Mouse (Mus musculus): ENCODE measurements around the gene Nfix. TPM values are rescaled to one million over a fixed set of nuclear protein-coding genes. Genes with fewer than 3 reads are reported as not detected.
"Not testable (repeated sequence)": the region's sequence is repeated elsewhere in the genome, so short reads cannot be mapped to it uniquely, and the experiment has no call there.

The Nfix gene
- polyA plus RNA-seq, 1 experiment: 74.6 TPM

DNA sequence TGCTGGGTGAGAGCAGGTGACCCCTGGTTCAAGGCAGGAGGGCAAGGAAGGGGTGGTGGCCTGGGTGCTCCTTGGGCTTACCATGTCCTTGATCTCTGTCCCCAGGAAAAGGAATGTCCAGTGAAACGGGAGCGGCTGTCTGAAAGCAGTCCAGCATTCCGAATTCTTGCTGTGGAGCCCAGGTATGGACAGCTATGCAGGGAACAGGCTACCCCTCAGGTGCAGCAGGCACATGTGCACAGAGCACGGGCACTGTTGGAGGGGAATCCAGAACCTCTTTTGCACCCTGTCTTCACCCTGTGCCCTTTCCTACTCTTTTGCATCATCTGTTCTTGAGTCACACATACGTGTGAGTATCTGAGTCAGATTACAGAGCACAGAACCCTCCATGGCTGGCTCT lies 101.9 kb downstream of the Nfix start:
- Histone ChIP-seq H3K4me3 (ENCODE audit: insufficient read depth, low read depth, low read length) (no peak overlapping the region), H3K4me1 (ENCODE audit: control insufficient read depth, insufficient read depth, insufficient read length, low read length) (peaks cover 9% of the 10 kb centered on the region), H3K27ac (replicated peaks; ENCODE audit: low read depth, low read length) (peak overlapping the region; percentile 41; the same call in 1 of the 2 replicates)

DNA sequence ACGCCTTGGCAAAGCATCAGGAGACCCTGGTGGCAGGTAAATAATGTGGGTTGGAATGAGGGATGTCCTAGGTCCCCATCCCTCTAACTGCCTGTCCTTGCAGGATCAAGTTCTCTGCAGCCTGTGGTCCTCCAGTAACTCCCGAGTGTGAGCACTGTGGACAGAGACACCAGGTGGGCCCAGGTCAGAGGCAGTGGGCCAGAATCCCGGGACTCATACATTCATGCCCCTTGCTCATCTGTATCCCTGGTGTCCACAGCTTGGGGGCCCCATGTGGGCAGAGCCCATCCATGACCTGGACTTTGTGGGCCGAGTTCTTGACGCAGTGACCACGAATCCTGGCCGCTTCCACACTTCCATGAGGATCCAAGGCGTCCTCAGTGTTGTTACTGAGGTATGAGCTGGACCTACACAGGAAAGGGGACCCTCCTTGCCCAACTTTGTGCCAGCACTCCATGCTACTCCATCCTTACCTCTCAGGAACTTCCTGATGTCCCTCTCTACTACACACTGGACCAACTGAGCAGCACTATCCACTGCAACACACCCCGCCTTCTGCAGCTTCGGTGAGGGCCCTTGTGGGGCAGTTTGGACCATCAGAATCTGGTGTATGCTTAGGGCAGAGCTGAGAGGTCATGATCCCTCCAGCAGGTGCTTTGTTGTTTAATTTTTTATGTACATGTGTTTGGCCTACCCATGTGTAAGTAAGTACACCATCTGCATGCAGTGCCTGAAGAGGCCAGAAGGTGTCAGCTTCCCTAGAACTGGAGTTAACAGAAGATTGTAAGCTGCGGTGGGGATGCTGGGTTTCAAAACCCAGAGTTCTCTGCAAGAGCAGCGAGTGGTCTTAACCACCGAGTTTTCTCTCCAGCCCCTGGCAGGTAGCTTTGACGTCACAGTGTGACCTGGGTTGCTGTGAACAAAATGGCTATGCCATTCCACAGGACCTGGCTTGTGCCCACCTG lies 102.7 kb downstream of the Nfix start:
- Histone ChIP-seq H3K27ac (replicated peaks; ENCODE audit: low read depth, low read length) (no peak overlapping the region), H3K4me1 (ENCODE audit: control insufficient read depth, insufficient read depth, insufficient read length, low read length) (0 out of 2 replicates have a peak, but pooled peaks cover 5% of the 10 kb centered on the region), H3K4me3 (ENCODE audit: insufficient read depth, low read depth, low read length) (no peak overlapping the region)

DNA sequence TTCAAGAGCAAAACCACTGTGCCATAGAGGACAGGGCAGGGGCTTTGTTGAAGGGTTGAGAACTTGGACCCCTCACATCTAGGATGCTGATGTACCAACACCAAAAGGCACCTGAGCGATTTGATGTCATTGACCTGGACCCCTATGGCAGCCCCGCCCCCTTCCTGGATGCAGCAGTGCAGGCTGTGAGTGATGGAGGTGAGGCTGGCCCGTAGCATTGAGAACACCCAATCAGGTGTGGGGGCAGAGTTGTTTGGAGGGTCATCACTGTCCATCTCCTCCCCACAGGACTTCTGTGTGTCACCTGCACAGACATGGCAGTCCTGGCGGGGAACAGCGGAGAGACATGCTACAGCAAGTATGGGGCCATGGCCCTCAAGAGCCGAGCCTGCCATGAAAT lies 105.0 kb downstream of the Nfix start:
- 0 out of 2 replicates have a peak, but pooled peaks cover under 1% of the 10 kb centered on the region for H3K4me1 ChIP-seq (ENCODE audit: control insufficient read depth, insufficient read depth, insufficient read length, low read length)
- H3K4me3 ChIP-seq (ENCODE audit: insufficient read depth, low read depth, low read length): no peak overlapping the region
- no peak overlapping the region for H3K27ac ChIP-seq (replicated peaks; ENCODE audit: low read depth, low read length)

DNA sequence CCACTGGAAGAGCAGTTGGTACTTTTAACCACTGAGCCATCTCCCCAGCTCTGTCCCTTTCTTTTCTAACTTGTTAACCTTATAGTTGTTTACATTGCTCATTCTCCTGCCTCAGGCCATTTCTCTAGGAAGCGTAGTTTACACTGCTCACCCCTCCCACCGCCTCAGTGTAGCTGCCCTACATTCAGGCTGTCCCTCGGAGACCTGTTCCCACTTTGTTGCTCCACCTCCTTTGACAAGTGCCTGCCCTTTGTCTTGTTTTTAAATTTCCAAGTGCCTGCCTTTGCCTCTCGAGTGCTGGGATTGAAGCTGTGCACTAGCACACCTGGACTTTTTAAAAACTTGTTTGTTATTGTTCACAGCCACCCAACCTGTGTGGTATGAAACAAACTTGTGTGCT lies 106.8 kb downstream of the Nfix start:
- H3K27ac ChIP-seq (replicated peaks; ENCODE audit: low read depth, low read length): no peak overlapping the region
- no peaks in the 10 kb centered on the region for H3K4me1 ChIP-seq (ENCODE audit: control insufficient read depth, insufficient read depth, insufficient read length, low read length)
- no peak overlapping the region for H3K4me3 ChIP-seq (ENCODE audit: insufficient read depth, low read depth, low read length)

DNA sequence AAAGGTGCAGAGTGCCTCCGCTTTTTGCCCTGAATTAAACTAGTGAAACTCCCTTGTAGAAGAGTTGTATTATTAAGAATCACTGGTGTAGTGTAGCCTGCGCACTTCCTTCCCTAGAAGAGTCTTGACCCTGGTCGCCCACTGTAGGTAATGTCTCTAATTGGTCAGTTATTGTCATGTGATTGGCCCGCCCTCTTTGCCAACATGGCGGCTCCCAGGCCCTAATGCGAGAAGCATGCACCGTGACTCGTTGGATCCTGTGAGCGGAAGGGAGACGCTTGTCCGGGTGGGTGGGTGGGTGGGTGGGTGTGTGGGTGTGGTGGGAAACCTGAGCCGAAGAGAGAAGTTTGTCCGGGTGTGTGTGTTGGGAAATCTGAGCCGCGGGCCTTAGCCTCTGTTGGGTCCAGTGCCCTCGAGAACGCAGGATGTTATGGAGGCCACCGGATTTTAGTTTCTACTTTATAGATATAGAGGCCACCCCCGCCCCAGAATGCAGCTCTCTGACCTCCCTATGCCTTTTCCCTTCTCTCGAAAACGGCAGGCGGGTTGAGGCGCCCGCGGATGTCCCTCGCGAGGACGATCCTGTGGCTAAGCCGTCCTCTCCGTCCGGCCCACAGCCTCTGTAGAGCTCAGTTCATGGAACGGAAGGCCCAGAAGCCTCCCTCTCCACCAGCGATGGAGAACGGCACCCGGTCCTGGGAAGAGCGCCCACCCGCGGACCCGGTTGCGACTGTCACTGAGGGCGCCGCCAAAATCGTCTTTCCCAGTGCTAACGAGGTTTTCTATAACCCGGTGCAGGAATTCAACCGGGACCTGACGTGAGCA lies 110.8 kb downstream of the Nfix start:
- peaks cover 15% of the 10 kb centered on the region for H3K4me1 ChIP-seq (ENCODE audit: control insufficient read depth, insufficient read depth, insufficient read length, low read length)
- H3K27ac ChIP-seq (replicated peaks; ENCODE audit: low read depth, low read length): no peak overlapping the region
- peak overlapping the region; percentile 67 for H3K4me3 ChIP-seq (ENCODE audit: insufficient read depth, low read depth, low read length)

DNA sequence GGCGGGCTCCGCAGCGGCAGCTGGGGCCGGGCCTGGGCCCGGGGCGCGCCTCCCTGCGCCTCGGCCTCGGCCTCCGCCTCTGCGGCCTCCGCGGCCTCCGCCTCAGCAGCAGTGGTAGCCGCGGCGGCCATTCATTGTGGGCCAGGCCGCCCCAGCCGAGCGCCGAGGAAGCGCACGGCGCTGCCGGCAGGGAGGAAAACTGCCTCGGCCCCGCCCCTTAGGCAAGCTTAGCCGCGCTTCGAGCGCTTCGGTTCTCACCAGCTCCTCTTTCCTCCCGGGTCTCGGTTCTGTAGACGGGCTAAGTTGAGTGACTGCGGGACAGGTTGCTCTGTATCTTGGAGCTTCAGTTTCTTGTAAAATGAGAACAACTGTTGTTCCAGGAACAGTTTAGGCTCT lies 112.4 kb downstream of the Nfix start, which contains the start of gene Nacc1:
Nacc1 (minus strand) TSS at position 158 of the 396 bp plus-strand sequence.
- Histone ChIP-seq H3K4me1 (ENCODE audit: control insufficient read depth, insufficient read depth, insufficient read length, low read length) (peaks cover 15% of the 10 kb centered on the region), H3K4me3 (ENCODE audit: insufficient read depth, low read depth, low read length) (peak within 1 kb of the TSS; percentile 99), H3K27ac (replicated peaks; ENCODE audit: low read depth, low read length) (peak within 1 kb of the TSS; percentile 79)

DNA sequence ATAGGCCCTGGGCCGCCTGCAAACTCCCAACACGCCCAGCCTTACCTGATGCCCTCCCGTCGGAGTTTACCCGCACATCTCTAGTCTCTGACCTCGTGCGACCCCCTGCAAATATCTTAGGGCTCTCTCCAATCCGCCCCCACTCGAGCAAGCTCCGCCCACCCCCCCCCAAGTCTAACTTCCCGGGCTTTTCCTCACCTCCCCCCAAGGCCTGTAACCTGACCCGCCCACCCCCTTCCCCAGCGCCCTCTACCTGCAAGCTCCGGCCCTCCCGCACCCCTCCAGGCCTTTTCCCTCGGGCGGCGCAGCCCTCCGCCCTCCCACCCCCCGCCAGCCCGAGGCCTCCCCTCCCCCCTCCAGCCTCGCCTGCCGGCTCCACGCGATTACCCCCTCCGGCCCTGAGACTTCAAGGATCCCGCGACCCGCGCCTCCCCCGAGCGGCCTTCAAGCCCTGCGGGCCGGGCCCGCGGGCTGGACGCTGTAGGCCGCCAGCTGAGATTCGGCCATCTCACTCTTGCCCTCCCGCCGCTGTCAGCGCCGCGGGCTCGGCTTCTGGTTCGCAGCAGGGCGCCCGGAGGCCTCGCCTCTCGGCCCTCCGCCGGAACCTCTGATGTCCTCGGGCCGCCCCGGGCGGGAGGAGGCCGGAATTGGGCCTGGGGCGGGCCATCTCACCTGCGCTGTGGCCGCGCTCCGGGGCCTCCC lies 113.0 kb downstream of the Nfix start:
- Histone ChIP-seq H3K4me3 (ENCODE audit: insufficient read depth, low read depth, low read length) (peak overlapping the region; percentile 99), H3K4me1 (ENCODE audit: control insufficient read depth, insufficient read depth, insufficient read length, low read length) (peaks cover 15% of the 10 kb centered on the region), H3K27ac (replicated peaks; ENCODE audit: low read depth, low read length) (peak overlapping the region; percentile 71; the same call in 1 of the 2 replicates)

DNA sequence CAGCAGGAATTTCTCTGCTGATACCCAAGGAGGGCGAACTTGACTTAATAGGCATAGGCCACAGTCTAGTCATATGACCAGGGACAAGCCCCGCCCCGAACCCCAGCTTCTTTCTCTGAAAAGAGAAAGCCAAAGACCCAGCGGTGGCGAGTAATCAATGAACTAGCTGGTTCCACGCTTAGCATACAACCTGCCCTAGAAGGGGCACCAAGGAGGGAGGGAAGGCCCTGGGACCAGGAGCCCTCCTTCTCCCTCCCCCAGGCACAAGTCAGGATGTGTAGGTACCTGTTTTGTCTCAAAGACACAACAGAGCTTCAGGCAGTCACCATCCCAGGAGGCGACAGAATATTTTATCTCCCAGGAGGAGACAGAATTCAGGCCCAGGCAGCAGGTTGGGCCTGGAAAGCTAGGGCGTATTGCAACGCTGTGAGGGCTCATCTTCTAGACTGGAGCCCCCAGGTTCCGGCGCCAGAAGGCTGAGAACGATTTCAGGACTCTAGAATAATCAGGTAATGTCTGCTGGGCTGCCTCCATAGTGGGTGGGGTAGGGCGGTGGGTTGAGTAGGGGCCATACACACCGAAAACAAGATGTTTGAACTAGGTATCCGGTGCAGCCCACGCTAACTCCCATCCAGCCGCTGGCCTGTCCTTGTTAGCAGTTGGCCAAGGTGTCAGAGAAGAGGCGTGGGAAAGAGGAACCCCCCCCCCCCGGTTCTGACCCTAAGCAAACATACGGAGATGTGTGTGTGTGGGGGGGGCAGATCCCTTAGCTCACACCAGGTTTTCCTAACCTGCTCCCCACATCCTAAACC lies 113.7 kb downstream of the Nfix start, which contains the start of gene Trmt1:
Trmt1 (plus strand) TSS at position 117 of the 812 bp plus-strand sequence.
- H3K27ac ChIP-seq (replicated peaks; ENCODE audit: low read depth, low read length): no peak within 1 kb of the TSS

DNA sequence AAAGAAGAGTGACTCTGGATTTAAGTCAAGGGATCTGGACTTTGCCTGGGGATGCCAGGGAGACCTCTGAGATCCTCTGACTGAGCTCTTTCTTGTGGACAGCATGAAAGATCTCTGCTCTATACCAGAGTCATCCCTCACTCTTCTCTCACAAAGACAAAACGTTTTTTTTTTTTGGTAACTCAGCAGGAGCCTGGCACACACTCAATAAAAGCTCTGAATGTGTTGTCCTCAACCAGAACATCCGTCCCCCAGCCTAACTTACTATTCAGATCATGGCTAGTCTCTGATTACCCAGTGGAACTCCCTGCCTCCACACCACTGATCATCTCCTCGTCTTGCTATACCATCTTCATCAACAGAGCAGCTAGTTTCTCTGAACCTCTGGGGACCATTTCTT lies 115.6 kb downstream of the Nfix start:
- no peak overlapping the region for H3K27ac ChIP-seq (replicated peaks; ENCODE audit: low read depth, low read length)
- peaks cover 15% of the 10 kb centered on the region for H3K4me1 ChIP-seq (ENCODE audit: control insufficient read depth, insufficient read depth, insufficient read length, low read length)
- H3K4me3 ChIP-seq (ENCODE audit: insufficient read depth, low read depth, low read length): no peak overlapping the region

More for the DNA sequence above, 113.7 kb downstream of the Nfix start, which contains the start of gene Trmt1:
- Histone ChIP-seq H3K4me3 (ENCODE audit: insufficient read depth, low read depth, low read length) (peak within 1 kb of the TSS; percentile 67), H3K4me1 (ENCODE audit: control insufficient read depth, insufficient read depth, insufficient read length, low read length) (peaks cover 15% of the 10 kb centered on the region)

DNA sequence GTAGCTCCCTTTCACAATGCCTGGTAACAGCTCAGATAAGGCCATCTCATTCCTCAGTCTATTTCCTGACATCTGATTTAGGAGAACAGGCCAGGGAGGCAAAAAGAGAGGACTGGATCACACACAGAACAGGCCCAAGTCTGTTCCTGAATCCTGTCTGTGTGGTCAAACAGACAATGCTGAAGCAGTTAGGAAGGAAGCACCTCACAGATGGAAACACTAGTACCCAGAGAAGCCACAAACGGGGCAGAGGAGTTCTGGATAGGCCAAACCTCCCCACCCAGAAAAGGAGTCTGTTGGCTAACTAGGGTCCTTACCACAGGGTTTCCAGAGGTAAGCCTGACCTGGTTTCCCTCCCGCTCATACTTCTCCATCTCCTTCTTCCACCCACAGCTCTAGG lies 117.9 kb downstream of the Nfix start:
- H3K4me3 ChIP-seq (ENCODE audit: insufficient read depth, low read depth, low read length): no peak overlapping the region
- H3K4me1 ChIP-seq (ENCODE audit: control insufficient read depth, insufficient read depth, insufficient read length, low read length): peaks cover 15% of the 10 kb centered on the region
- H3K27ac ChIP-seq (replicated peaks; ENCODE audit: low read depth, low read length): no peak overlapping the region

DNA sequence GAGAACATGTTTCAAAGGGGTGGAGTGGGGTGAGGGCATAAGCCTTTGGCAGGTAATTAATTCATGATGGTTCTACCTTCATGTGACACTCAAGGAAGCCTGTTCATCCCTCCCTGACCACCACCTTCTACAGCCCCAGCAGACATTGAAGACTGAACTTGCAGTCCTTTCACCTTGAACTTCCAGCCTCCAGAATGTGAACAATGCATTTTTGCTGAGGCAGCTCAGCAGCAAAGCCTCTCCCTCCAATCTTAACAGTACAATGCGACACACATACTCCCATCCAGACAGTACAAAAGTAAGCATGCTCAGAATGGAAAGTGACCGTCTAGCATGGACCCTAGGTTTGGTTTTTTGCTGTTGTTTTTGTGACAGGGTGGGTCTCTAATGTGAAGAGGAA lies 118.7 kb downstream of the Nfix start:
- H3K4me3 ChIP-seq (ENCODE audit: insufficient read depth, low read depth, low read length): no peak overlapping the region
- H3K4me1 ChIP-seq (ENCODE audit: control insufficient read depth, insufficient read depth, insufficient read length, low read length): peaks cover 13% of the 10 kb centered on the region
- H3K27ac ChIP-seq (replicated peaks; ENCODE audit: low read depth, low read length): no peak overlapping the region

DNA sequence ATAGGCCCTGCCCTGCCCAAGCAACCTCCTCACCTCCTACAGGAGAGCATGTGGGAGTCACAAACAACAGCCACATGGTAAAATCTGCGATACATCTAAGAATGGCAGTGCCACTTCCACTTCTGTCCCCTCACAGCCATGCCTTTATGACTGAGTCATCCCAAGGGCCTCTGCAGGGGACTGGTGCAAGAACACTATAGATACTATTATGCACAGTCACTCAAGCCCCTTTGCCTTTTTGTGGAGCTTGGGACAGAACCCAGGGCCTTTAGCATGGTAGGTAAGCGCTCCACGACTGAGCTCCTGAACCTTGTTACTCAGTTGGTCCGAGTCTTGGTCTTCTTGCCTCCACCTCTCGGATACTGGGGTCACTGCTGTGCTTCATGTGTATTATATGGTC lies 122.8 kb downstream of the Nfix start:
- Histone ChIP-seq H3K27ac (replicated peaks; ENCODE audit: low read depth, low read length) (no peak overlapping the region), H3K4me3 (ENCODE audit: insufficient read depth, low read depth, low read length) (no peak overlapping the region), H3K4me1 (ENCODE audit: control insufficient read depth, insufficient read depth, insufficient read length, low read length) (no peaks in the 10 kb centered on the region)

DNA sequence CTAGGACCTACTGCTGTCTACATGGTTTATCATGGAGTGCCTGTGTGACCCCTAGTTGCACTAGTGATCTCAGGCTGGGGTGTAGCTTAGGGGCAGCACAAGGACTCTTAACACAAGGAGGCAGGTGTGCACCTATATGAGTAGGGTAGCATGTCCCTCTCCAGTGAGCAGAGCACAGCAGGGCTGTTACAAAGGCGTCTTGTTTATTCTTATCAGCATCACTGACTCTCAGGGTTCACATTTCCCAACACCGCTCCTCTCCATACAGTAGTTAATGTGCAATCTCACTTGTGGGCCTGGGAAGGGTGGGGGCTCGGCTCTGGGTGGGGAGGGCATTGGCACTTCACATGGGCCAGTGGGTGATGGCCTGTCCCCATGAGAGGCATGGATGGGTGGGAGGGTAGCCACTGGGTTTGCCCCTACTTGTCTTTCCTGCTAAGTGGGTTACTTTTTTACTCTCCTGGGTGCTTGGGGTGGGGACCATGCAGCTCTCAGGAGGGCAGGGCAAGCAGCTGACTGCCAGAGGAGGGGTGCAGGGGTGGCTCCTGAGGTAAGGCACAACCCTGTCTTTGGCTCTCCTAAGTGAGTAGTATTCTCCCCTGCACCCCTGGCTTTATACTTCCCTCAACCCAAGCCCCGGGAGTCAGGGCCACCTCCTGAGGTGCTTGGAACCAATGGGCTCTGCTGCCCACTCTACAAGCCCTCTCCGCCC lies 129.7 kb downstream of the Nfix start:
- not testable (repeated sequence) for H3K4me3 ChIP-seq (ENCODE audit: insufficient read depth, low read depth, low read length); H3K27ac ChIP-seq (replicated peaks; ENCODE audit: low read depth, low read length); H3K4me1 ChIP-seq (ENCODE audit: control insufficient read depth, insufficient read depth, insufficient read length, low read length)
